Mouse (Mus musculus) skeletal muscle tissue, adult 2 months (tissue): ENCODE data around the gene Ipo4.

Experiments used
- DNase-seq: peaks from one replicate; pipeline ENCODE4 v3.0.0-alpha.2; 2012; ENCODE audit warnings: low read depth, low spot score

Ipo4 gene

DNA sequence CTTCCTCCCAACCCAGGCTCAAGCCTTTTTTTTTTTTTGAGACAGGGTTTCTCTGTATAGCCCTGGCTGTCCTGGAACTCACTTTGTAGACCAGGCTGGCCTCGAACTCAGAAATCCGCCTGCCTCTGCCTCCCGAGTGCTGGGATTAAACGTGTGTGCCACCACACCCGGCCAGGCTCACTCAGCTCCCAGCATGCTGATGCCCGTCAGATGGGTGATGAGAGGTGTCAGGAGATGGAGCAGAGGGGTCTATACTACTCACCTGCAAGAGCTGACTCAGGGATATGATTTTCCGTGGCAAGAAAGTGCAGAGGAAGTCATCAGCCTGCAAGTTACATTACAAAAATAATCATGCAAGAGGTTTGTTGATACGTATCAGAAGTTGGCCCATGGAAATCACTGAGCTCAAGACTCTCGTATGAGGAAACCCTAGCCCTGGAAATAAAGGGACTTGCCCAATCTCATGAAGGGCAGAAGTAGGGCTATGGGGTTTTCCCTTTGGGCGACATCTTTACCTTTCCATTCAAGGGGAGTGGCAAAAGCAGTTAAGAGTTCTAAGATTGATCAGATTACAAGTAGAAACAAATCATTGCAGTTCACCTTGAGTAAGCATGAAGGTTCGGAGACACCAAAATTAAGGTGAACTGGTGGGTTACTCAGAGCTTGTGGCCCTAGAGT, 45.8 kb downstream of the Ipo4 start:
- DNase-seq: no peak

DNA sequence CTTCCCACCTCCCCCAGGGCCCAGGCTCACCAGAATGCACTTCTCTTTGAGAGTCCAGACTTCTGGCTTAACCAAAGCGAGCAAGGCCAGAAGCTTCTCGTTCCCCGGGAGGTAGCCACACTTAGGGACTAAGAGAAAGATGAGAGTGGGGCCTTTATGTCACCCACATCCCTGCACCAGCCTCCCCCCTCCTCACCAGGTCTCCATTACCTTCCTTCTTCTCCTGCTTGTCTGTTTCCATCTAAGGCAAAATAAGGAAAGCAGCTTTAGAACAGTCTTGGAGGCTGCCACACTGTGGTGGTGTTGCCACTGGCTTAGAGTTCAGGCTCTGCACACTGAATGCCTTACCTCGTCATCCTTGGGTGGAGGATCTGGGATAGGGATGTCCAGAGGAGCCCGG, 46.5 kb downstream of the Ipo4 start:
- no peak for DNase-seq

DNA sequence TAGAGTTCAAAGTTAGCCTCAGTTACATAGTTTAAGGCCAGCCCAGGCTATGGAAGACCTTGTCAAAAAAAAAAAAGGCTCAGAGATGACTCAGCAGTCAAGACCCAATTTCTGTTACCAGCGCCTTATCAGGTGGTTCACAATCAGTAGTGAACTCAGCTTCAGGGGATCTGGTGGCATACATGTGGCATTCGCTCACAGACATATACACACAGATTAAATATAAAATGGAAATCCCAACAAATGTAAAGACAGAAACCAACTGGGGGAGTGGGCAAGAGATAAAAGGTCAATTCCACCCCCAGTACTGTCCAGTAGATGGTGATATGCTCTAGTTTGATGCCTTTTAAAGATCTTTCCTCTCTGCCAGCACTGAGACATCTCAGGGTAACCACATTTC, 49.6 kb downstream of the Ipo4 start:
- no peak for DNase-seq

DNA sequence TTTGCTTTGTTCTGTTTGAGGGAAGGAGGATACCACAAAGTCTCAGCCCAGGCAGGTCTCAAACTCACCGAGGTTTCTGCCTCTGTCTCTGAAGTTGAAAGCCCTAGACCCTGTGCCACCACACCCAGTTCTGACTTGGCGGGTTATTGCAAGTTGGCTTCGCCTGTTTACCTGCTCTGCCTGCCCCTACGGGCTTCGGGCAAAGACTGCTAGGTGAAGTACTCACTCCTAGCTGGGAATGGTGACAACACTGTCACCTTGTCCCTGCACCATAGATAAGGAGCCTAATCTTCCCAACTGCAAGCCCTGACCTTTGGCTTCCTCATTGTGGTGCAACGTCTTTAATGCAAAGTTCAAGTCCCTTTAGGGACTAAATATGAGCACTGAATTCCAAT, 50.2 kb downstream of the Ipo4 start:
- DNase-seq: no peak

DNA sequence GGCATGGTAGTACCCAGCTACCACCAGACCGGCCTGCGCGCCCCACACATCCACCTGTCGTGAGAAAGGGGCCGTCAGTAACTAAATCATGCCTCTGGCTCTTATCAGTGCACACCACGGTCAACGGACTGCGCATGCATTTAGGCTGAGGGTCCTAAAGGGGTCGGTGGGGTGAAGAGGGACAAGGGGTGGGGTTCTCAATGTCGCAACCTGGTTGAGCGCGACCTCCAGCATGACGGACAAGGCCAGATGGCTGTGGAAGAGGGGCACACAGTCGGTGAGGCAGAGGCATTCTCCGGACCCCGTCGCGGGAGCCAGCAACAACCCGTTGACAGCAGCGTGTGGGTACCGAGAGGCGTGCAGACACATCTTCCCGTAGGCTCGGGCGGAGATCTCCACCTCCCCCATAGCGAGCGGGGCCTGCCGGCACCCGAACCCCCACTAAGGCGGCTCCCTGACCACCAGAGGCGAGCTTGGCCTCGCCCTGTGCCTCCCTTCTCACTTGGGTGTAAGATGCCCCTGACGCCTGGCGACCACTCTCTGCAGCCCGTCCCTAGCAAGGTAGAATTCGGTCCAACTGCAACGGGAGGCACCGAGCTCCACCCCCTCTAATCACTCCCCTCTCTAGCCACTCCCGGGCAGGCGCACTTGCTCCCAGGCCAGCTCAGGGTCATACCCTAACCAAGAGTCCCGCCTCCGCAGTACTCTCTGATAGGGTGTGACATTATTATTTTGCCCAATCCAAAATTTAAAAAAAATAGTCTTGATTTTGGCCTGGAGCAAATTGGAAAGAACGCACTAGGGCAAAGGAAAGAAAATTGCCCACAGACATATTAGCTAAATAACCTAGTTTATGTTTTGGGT, 50.8 kb downstream of the Ipo4 start, which contains the start of gene Emc9:
Emc9 (minus strand) TSS at position 601 of the 864 bp plus-strand sequence.
- DNase-seq: peak; percentile 75

DNA sequence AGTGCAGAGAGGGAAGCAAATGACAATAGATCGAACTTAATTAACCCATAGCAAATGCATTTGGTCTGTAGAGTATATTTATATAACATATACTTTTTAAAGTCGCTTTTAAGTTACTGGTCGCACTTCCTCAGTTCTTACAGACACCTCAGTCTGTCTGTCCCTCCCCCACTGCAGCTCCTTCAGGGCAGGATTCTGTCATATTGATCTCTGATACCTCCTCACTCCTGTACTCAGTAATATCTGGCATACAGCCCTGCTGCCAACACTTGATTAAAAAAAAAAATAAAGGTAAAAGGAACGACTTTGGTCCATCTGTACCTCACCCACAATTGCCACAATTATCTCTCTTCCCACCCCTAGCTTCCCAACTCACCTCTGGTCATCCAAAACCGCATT, 51.5 kb downstream of the Ipo4 start:
- no peak for DNase-seq

DNA sequence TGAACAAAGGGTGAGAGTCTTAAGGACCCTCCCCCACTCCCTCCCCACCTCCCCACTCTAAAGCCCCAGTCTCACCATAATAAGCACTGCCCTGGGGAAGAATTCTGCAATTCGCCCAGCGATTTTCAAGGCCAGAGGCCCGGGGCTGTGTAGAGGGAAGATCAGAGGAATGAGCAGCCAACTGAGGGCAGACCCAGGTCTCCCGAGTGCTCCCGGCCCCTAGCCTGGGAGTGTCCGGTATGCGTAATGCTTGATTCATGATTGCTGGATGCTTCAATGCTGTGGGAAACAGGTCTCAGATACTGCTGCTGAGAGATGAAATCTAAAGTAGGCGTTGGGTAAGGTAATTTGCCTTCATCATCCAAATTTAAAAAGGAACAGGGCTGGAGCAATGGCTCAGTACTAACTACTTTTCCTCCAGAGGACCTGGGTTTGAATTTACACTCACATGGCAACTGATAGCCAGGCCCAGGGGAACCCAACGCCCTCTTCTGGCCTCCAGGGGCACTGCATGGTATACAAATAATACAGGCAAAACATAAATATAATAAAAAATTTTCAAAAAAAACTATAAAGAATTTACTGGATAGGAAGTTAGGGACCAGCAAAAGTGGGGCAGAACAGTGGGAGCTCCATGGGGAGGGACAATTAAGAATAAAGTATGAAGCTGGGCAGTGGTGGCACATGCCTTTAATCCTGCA, 53.6 kb downstream of the Ipo4 start:
- no peak for DNase-seq

DNA sequence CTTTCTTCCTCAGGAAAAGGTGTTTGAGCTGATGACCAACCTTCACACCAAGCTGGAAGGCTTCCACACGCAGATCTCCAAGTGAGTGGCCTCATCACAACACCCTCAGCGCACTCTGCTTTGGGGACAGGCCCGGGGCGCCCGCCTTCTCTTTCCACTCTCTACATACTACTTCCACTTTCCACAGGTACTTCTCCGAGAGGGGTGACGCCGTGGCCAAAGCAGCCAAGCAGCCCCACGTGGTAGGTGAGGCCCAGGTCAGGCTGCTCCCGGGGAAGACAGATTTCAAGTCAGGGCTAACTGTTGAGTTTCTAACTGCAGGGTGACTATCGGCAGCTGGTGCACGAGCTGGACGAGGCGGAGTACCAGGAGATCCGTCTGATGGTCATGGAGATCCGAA, 55.0 kb downstream of the Ipo4 start:
- no peak for DNase-seq

DNA sequence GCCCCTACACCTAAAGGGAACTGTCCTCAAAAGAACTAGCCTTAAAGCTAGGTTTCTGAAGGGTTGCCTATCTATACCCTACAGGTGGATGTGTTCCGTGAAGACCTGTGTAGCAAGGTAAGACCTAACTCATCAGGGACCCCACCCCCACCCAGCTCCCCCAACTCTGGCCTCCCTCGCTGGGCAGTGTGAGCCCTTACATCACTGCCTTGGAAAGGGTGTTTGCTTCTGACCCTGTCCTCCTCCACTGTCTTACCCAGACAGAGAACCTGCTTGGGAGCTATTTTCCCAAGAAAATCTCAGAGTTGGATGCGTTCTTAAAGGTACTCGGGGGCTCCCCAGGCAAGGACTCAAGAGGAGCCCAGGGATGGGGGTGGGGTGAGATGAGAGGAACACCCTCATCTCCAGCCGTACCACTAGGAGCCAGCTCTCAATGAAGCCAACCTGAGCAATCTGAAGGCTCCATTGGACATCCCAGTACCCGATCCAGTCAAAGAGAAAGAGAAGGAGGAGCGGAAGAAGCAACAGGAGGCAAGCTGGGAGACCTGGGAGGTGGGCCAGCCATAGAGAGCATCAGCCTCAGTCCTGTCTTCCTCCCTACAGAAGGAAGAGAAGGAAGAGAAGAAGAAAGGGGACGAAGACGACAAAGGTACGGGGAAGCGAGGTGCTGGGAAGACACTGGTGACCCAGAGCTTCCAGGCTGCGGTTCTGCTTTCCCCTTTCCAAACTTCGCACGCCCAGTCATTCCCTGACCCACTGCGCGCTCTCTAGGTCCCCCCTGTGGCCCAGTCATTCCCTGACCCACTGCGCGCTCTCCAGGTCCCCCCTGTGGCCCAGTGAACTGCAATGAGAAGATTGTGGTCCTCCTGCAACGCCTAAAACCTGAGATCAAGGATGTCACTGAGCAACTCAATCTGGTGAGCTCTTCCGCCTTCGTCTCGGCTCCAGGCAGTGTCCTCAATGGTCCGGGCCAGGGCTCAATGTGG, 56.0 kb downstream of the Ipo4 start:
- DNase-seq: no peak

DNA sequence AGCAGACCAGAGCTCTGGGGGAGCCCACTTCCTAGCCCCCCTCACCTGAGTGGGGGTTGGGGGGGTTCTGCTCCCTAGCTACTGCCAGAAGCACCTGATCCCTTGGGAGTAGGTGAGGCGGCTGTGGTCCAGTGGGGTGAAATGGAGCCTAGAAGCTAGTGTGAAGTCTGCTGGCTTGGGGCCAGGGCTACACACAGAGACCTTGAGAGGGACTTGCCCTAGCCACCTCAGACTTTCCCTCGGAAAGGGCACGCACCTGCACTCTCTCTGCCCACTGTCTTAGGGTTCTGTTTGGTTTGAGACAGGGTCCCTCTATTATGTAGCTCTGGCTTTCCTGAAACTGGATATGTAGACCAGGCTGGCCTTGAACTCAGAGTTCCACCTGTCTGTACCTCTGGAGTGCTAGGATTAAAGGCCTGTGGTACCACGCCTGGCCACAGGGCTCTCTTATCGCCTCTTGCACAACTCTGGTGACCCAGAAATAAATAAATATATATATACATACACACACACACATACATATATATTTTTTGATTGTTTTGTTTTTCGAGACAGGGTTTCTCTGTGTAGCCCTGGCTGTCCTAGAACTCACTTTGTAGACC, 57.0 kb downstream of the Ipo4 start:
- DNase-seq: peak; percentile 85

DNA sequence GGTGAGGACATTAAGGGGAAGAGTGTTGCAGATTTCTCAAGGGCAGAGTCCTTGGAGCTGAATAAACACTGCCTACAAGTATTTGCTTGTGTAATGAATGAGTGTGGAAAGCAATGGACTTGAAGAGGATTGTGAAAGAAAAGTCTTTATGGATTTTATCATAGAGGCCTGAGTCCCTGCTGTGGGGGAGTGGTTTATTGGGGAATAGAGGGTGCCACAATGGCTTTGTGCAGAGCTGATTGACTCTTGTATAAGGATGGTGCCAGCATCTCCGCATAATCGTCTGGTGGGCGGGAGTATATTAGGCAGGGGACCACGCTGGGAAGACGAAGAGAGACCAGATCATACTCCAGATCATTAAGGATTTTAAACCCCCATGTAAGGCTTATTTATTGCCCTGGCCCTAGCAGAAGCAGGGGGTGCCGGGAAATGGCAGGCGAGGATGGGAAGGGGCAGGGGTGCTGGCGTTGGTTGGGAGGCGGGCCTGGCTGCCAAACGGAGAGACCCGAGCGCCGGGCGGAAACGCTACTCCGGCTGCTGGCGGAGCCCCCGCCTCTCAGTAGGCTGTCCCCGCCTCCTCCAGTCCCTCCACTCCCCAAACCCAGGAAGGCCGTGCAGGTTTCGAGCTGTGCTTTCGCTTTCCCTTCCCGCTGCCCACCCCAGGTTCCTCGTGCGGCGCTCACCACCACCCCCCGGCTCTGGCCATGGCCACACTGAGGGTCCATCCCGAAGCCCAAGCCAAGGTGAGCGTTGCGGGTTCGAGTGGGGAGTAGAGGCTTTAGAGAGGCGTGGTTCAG, 57.7 kb downstream of the Ipo4 start, which contains the start of gene Psme1:
Psme1 (plus strand) TSS at position 253 of the 797 bp plus-strand sequence.
- DNase-seq: peak; percentile 63

DNA sequence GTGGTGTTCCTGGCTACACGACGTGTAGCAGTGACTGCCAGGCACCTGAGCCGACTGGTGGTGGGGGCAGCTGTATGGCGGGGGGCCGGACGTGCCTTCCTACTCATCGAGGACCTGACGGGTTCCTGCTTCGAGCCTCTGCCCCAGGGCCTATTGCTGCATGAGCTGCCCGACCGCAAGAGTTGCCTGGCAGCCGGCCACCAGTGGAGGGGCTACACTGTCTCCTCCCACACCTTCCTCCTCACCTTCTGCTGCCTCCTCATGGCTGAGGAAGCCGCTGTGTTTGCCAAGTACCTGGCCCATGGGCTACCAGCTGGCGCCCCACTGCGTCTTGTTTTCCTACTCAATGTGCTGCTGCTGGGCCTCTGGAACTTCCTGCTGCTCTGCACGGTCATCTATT, 59.4 kb downstream of the Ipo4 start:
- peak; percentile 56 for DNase-seq

DNA sequence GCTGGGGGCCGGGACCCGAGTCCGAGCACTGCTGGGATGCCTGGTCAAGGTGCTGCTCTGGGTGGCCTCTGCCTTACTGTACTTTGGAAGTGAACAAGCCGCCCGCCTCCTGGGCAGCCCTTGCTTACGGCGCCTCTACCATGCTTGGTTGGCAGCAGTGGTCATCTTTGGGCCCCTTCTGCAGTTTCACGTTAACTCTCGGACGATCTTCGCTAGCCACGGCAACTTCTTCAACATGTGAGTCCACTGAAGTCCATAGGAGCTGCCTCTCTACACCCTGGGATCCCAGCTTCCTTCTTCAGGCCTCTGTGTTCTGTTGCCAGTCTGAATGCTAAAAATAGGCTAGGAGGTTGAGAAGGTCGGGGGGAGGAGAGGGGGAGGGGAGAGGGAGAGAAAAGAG, 60.0 kb downstream of the Ipo4 start:
- DNase-seq: peak; percentile 65
